ENCODE assay signal across 32 mouse cellular contexts in genomic region chr8:21008578-21008977, GRCm38 (mm10). TPM values are rescaled to one million over a fixed set of nuclear protein-coding genes. Genes with fewer than 3 reads are reported as not detected.
DNase-seq lines count a peak whose midpoint lies in the region; TF ChIP-seq lines count a peak whose summit lies in the region.
"Not testable (repeated sequence)": the region's sequence is repeated elsewhere in the genome, so short reads cannot be mapped to it uniquely, and the experiment has no call there.
"Had no signal": no experiment of that assay in that cellular context is flagged by ENCODE, and none has a peak within 500 bp of the region (broad histone marks: within the 10 kb centered on the region; RNA-seq: fewer than 3 reads in every experiment).

No protein-coding gene starts in this region.

- not testable (repeated sequence) for H3K9ac ChIP-seq in CH12.LX (ENCODE audit: insufficient read depth, low read depth)

- not testable (repeated sequence) for H3K4me2 ChIP-seq in CH12.LX (ENCODE audit: insufficient read depth, low read depth, poor library complexity, severe bottlenecking)

- dilution Hi-C loops in CH12.LX (cut with MboI; ENCODE audit: extremely low pct_ligation_motif_present, extremely low pct_unique_long_range_greater_than_20kb, low sequenced_read_pairs) = not testable (repeated sequence)

- not testable (repeated sequence) for H3K27ac ChIP-seq in CH12.LX (ENCODE audit: insufficient read depth, low read depth); left cerebral cortex, adult 2 months

- not testable (repeated sequence) for H3K9me3 ChIP-seq in CH12.LX (replicated peaks; ENCODE audit: low read length)

- H3K79me2 ChIP-seq in CH12.LX (replicated peaks; ENCODE audit: control insufficient read depth, extremely low read depth, insufficient read depth, poor library complexity, severe bottlenecking) = not testable (repeated sequence)

- in situ Hi-C loops in CH12.LX (cut with MboI; ENCODE audit: low pct_ligation_motif_present, low pct_unique_long_range_greater_than_20kb, low sequenced_read_pairs) = not testable (repeated sequence)

- not testable (repeated sequence) for H3K27me3 ChIP-seq in CH12.LX (replicated peaks)

- TF ChIP-seq POLR2A in CH12.LX (IDR thresholded peaks at IDR 0.05; ENCODE audit: low read depth, low read length) = not testable (repeated sequence)

- TF ChIP-seq EP300 in CH12.LX (IDR thresholded peaks at IDR 0.05; ENCODE audit: low read length) = not testable (repeated sequence)

- intact Hi-C loops in left cerebral cortex, adult 2 months (cut with DNase I) = loop anchor here (5.0 kb wide), 2 partner anchors 949 to 974 kb away; partner anchors contain the start of gene Fam90a1a

- peak; percentile 33 for TF ChIP-seq RAD21 in CH12.LX (IDR thresholded peaks at IDR 0.05; ENCODE audit: low read depth, low read length)

- DNase-seq in CH12.LX (ENCODE audit: extremely low read depth) (peak; percentile 17), MEL-GATA-1-ER (ENCODE audit: extremely low read depth, low read depth) (peak; percentile 65)
- DNase-seq in adrenal gland, adult 2 months = peak; percentile 26
- peak; percentile 49 for DNase-seq in c-Kit-positive CD71-negative TER-119-negative erythroid progenitor cells, embryonic 14.5 days (ENCODE audit: low read depth)
- DNase-seq in heart, postnatal 4 days = peak; percentile 27
- DNase-seq in left cerebral cortex, adult 2 months (ENCODE audit: extremely low spot score in 1 of 2, low spot score in 2 of 2) = not testable (repeated sequence)
- peak; percentile 4 for DNase-seq in right cerebral cortex, postnatal 14 days

- not testable (repeated sequence) for H3K36me3 ChIP-seq in CH12.LX (replicated peaks in 1 of 2; ENCODE audit: control insufficient read depth in 1 of 2, insufficient read depth in 1 of 2, low read length in 1 of 2)

- H3K4me3 ChIP-seq in CH12.LX (replicated peaks in 1 of 3; ENCODE audit: low read depth in 2 of 3, low read length in 2 of 3, poor library complexity in 1 of 3); left cerebral cortex, adult 2 months: not testable (repeated sequence)

- peak; percentile 18 to 37; a peak in 2 of 4 replicates for TF ChIP-seq CTCF in CH12.LX (conservative IDR thresholded peaks at IDR 0.05 in 1 of 2, IDR thresholded peaks at IDR 0.05 in 1 of 2; ENCODE audit: low read depth in 2 of 2, low read length in 2 of 2)
- peak; percentile 22 for TF ChIP-seq CTCF in left cerebral cortex, adult 2 months (IDR thresholded peaks at IDR 0.05)

- not testable (repeated sequence) for H3K4me1 ChIP-seq in CH12.LX (ENCODE audit: control insufficient read depth in 1 of 2, insufficient read depth in 2 of 2)

RNA-seq across cellular contexts. Expression of gene Defa21, which starts 16.8 kb away (rescaled TPM):
- total RNA-seq in CH12.LX (2012; rRNA removed) (not detected in 2 replicates), CH12.LX (2014; rRNA removed) (not detected in 2 replicates)
- not detected in 2 replicates for polyA plus RNA-seq in CH12.LX (2012; ENCODE audit: insufficient read length, low read depth)
- total RNA-seq in adrenal gland, adult 2 months (2021) = not detected
- polyA plus RNA-seq in adrenal gland, adult 2 months (2012; rRNA removed) = not detected in 2 replicates
- total RNA-seq in heart, postnatal 4 days (2021) = not detected
- total RNA-seq in left cerebral cortex, adult 2 months (2021) = not detected
- total RNA-seq: adrenal gland, adult 18-20 months; forebrain, postnatal 0 days; gastrocnemius, postnatal 10 days; heart, postnatal 14 days; left cerebral cortex, postnatal 14 days had no signal
- polyA plus RNA-seq: cortical plate, adult 2 months; embryonic facial prominence, embryonic 10.5 days; embryonic facial prominence, embryonic 15.5 days; forebrain, embryonic 12.5 days; forebrain, postnatal 0 days; gonadal fat pad, adult 2 months; heart, embryonic 14.5 days; hindbrain, embryonic 11.5 days; hindbrain, embryonic 16.5 days; intestine, embryonic 14.5 days; kidney, adult 2 months; kidney, embryonic 16.5 days; limb, embryonic 11.5 days; liver, embryonic 14.5 days; lung, adult 2 months; midbrain, embryonic 10.5 days; midbrain, embryonic 15.5 days; neural tube, embryonic 15.5 days; Patski; spleen, adult 2 months; stomach, postnatal 0 days had no signal

RNA-seq across cellular contexts. Expression of gene Defa23, which starts 46.3 kb away (rescaled TPM):
- total RNA-seq in CH12.LX (2012; rRNA removed) (not detected in 2 replicates), CH12.LX (2014; rRNA removed) (not detected in 2 replicates)
- not detected in 2 replicates for polyA plus RNA-seq in CH12.LX (2012; ENCODE audit: insufficient read length, low read depth)
- not detected for total RNA-seq in adrenal gland, adult 2 months (2021)
- not detected in 2 replicates for polyA plus RNA-seq in adrenal gland, adult 2 months (2012; rRNA removed)
- total RNA-seq in heart, postnatal 4 days (2021) = not detected
- not detected for total RNA-seq in left cerebral cortex, adult 2 months (2021)
- total RNA-seq: adrenal gland, adult 18-20 months; forebrain, postnatal 0 days; gastrocnemius, postnatal 10 days; heart, postnatal 14 days; left cerebral cortex, postnatal 14 days had no signal
- polyA plus RNA-seq: cortical plate, adult 2 months; embryonic facial prominence, embryonic 10.5 days; embryonic facial prominence, embryonic 15.5 days; forebrain, embryonic 12.5 days; forebrain, postnatal 0 days; gonadal fat pad, adult 2 months; heart, embryonic 14.5 days; hindbrain, embryonic 11.5 days; hindbrain, embryonic 16.5 days; intestine, embryonic 14.5 days; kidney, adult 2 months; kidney, embryonic 16.5 days; limb, embryonic 11.5 days; liver, embryonic 14.5 days; lung, adult 2 months; midbrain, embryonic 10.5 days; midbrain, embryonic 15.5 days; neural tube, embryonic 15.5 days; Patski; spleen, adult 2 months; stomach, postnatal 0 days had no signal

RNA-seq across cellular contexts. Expression of gene Defa35, which starts 56.3 kb away (rescaled TPM):
- not detected in 2 replicates for total RNA-seq in CH12.LX (2012; rRNA removed)
- not detected in 2 replicates for total RNA-seq in CH12.LX (2014; rRNA removed)
- not detected in 2 replicates for polyA plus RNA-seq in CH12.LX (2012; ENCODE audit: insufficient read length, low read depth)
- total RNA-seq in adrenal gland, adult 2 months (2021) = not detected
- not detected in 2 replicates for polyA plus RNA-seq in adrenal gland, adult 2 months (2012; rRNA removed)
- not detected for total RNA-seq in heart, postnatal 4 days (2021)
- total RNA-seq in left cerebral cortex, adult 2 months (2021) = not detected
- total RNA-seq: adrenal gland, adult 18-20 months; forebrain, postnatal 0 days; gastrocnemius, postnatal 10 days; heart, postnatal 14 days; left cerebral cortex, postnatal 14 days had no signal
- polyA plus RNA-seq: cortical plate, adult 2 months; embryonic facial prominence, embryonic 10.5 days; embryonic facial prominence, embryonic 15.5 days; forebrain, embryonic 12.5 days; forebrain, postnatal 0 days; gonadal fat pad, adult 2 months; heart, embryonic 14.5 days; hindbrain, embryonic 11.5 days; hindbrain, embryonic 16.5 days; intestine, embryonic 14.5 days; kidney, adult 2 months; kidney, embryonic 16.5 days; limb, embryonic 11.5 days; liver, embryonic 14.5 days; lung, adult 2 months; midbrain, embryonic 10.5 days; midbrain, embryonic 15.5 days; neural tube, embryonic 15.5 days; Patski; spleen, adult 2 months; stomach, postnatal 0 days had no signal
